Comparison of ENCODE assay signal across 11 mouse cellular contexts in genomic region chr1:92436831-92437321, GRCm38 (mm10). TPM values are rescaled to one million over a fixed set of nuclear protein-coding genes. Genes with fewer than 3 reads are reported as not detected.
DNase-seq lines count a peak whose midpoint lies in the region; ATAC-seq and TF ChIP-seq lines count a peak whose summit lies in the region.
"Had no signal": no experiment of that assay in that cellular context is flagged by ENCODE, and none has a peak within 500 bp of the region (broad histone marks: within the 10 kb centered on the region; RNA-seq: fewer than 3 reads in every experiment).

No protein-coding gene starts in this region.

- no peak; the same call in 1 of the 2 replicates for TF ChIP-seq CTCF in cerebellum, adult 2 months (IDR thresholded peaks at IDR 0.05; ENCODE audit: borderline replicate concordance, insufficient read depth, low read depth, low read length)
- peak; percentile 37; the same call in 1 of the 2 replicates for TF ChIP-seq CTCF in midbrain, postnatal 0 days (IDR thresholded peaks at IDR 0.05)

- peak; percentile 58 for ATAC-seq in forebrain, embryonic 15.5 days (replicated peaks)
- 0 out of 2 replicates have a peak, but pooled peaks have one; percentile 25 for ATAC-seq in midbrain, postnatal 0 days (ENCODE audit: low FRiP score)
- no peak for ATAC-seq in kidney, embryonic 16.5 days (ENCODE audit: low FRiP score, low TSS enrichment)

- H3K4me2 ChIP-seq in forebrain, embryonic 15.5 days (replicated peaks): no peak overlapping the region
- no peak overlapping the region for H3K4me2 ChIP-seq in midbrain, postnatal 0 days (ENCODE audit: low read depth, low read length, poor library complexity, severe bottlenecking)
- H3K4me2 ChIP-seq in kidney, embryonic 16.5 days (replicated peaks; ENCODE audit: low read depth, low read length): no peak overlapping the region

- TF ChIP-seq POLR2A in cerebellum, adult 2 months (IDR thresholded peaks at IDR 0.05; ENCODE audit: borderline replicate concordance, insufficient read depth, low read length): no peak

- no peaks in the 10 kb centered on the region for H3K27me3 ChIP-seq in cerebellum, adult 2 months (ENCODE audit: control insufficient read depth, insufficient read depth, low read length)
- no peaks in the 10 kb centered on the region for H3K27me3 ChIP-seq in forebrain, embryonic 15.5 days
- no peaks in the 10 kb centered on the region for H3K27me3 ChIP-seq in midbrain, postnatal 0 days (ENCODE audit: insufficient read depth, low read length)
- no peaks in the 10 kb centered on the region for H3K27me3 ChIP-seq in kidney, embryonic 16.5 days (ENCODE audit: insufficient read depth, low read length)

- peaks cover 13% of the 10 kb centered on the region for H3K36me3 ChIP-seq in forebrain, embryonic 15.5 days
- peaks cover 22% of the 10 kb centered on the region for H3K36me3 ChIP-seq in midbrain, postnatal 0 days (ENCODE audit: insufficient read depth, low read length)
- peaks cover 17% of the 10 kb centered on the region for H3K36me3 ChIP-seq in kidney, embryonic 16.5 days (ENCODE audit: insufficient read depth, low read length)

- peak overlapping the region; percentile 47; the same call in 1 of the 2 replicates for H3K27ac ChIP-seq in cerebellum, adult 2 months (ENCODE audit: insufficient read depth, low read length)
- H3K27ac ChIP-seq in forebrain, embryonic 15.5 days (replicated peaks): peak overlapping the region; percentile 77
- H3K27ac ChIP-seq in midbrain, postnatal 0 days (ENCODE audit: low read depth, low read length): no peak overlapping the region
- no peak overlapping the region for H3K27ac ChIP-seq in kidney, embryonic 16.5 days (ENCODE audit: low read length)

- WGBS in cerebellum, adult 2 months: 8% methylated on average over 4 of the region's 4 CpGs
- WGBS in forebrain, embryonic 15.5 days: 27% methylated on average over 4 of the region's 4 CpGs
- WGBS in midbrain, postnatal 0 days: 35% methylated on average over 4 of the region's 4 CpGs
- 62% methylated on average over 4 of the region's 4 CpGs for WGBS in kidney, embryonic 16.5 days

- H3K9ac ChIP-seq in forebrain, embryonic 15.5 days (replicated peaks): no peak overlapping the region
- H3K9ac ChIP-seq in midbrain, postnatal 0 days (replicated peaks; ENCODE audit: low read length, poor library complexity, severe bottlenecking): no peak overlapping the region
- H3K9ac ChIP-seq in kidney, embryonic 16.5 days (replicated peaks; ENCODE audit: low read length): no peak overlapping the region

- H3K4me3 ChIP-seq in cerebellum, adult 2 months (replicated peaks; ENCODE audit: insufficient read depth, low read depth, low read length): no peak overlapping the region
- H3K4me3 ChIP-seq in forebrain, embryonic 15.5 days: no peak overlapping the region
- no peak overlapping the region for H3K4me3 ChIP-seq in midbrain, postnatal 0 days (ENCODE audit: low read depth, low read length)
- H3K4me3 ChIP-seq in kidney, embryonic 16.5 days (ENCODE audit: low read length): no peak overlapping the region

- H3K9me3 ChIP-seq in forebrain, embryonic 15.5 days: no peaks in the 10 kb centered on the region
- no peaks in the 10 kb centered on the region for H3K9me3 ChIP-seq in midbrain, postnatal 0 days (ENCODE audit: low read length)
- H3K9me3 ChIP-seq in kidney, embryonic 16.5 days (ENCODE audit: low read length): no peaks in the 10 kb centered on the region
- H3K9me3 ChIP-seq: G1E had no signal

- DNase-seq in left cerebral cortex, postnatal 4 days: peak; percentile 70
- DNase-seq in left cerebral cortex, adult 18-20 months (ENCODE audit: low spot score in 2 of 2): no peak
- DNase-seq in cerebellum, adult 2 months: peak; percentile 65 to 66
- peak; percentile 37 for DNase-seq in midbrain, postnatal 0 days (ENCODE audit: low spot score)
- DNase-seq in kidney, postnatal 10 days: no peak
- DNase-seq: lung, adult 18-20 months had no signal

- peaks cover 44% of the 10 kb centered on the region for H3K4me1 ChIP-seq in cerebellum, adult 2 months (ENCODE audit: control insufficient read depth, insufficient read depth, low read length)
- H3K4me1 ChIP-seq in forebrain, embryonic 15.5 days: peaks cover 34% of the 10 kb centered on the region
- H3K4me1 ChIP-seq in midbrain, postnatal 0 days (ENCODE audit: insufficient read depth, low read length): no peaks in the 10 kb centered on the region
- no peaks in the 10 kb centered on the region for H3K4me1 ChIP-seq in kidney, embryonic 16.5 days (ENCODE audit: insufficient read depth, low read length)

- intact Hi-C loops in left cerebral cortex, postnatal 4 days (cut with DNase I): no loop called here

RNA-seq across cellular contexts. Expression of gene Ndufa10, which starts 36.8 kb away (rescaled TPM):
- 100 to 1,000 TPM; 161 to 166 TPM for total RNA-seq in left cerebral cortex, postnatal 4 days (2021)
- total RNA-seq in left cerebral cortex, adult 18-20 months (2021): 100 to 1,000 TPM; 222 to 250 TPM
- polyA plus RNA-seq in cerebellum, adult 2 months (2012; rRNA removed): 226 and 229 TPM in 2 replicates
- 258 and 266 TPM in 2 replicates for polyA plus RNA-seq in forebrain, embryonic 15.5 days (2015; fragmentation: Nextera tagmentation; extraction: Ambion mirVana)
- total RNA-seq in midbrain, postnatal 0 days (2014; rRNA removed): 168 and 219 TPM in 2 replicates
- 329 and 363 TPM in 2 replicates for polyA plus RNA-seq in midbrain, postnatal 0 days (2015; fragmentation: Nextera tagmentation; extraction: Ambion mirVana)
- 348 and 378 TPM in 2 replicates for polyA plus RNA-seq in kidney, embryonic 16.5 days (2015; fragmentation: Nextera tagmentation; extraction: Ambion mirVana)

RNA-seq across cellular contexts. Expression of gene Olfr1416, which starts 48.0 kb away (rescaled TPM):
- total RNA-seq in left cerebral cortex, postnatal 4 days (2021): not detected
- not detected for total RNA-seq in left cerebral cortex, adult 18-20 months (2021)
- polyA plus RNA-seq in cerebellum, adult 2 months (2012; rRNA removed): not detected in 2 replicates
- polyA plus RNA-seq in forebrain, embryonic 15.5 days (2015; fragmentation: Nextera tagmentation; extraction: Ambion mirVana): not detected in 2 replicates
- total RNA-seq in midbrain, postnatal 0 days (2014; rRNA removed): not detected in 2 replicates
- not detected in 2 replicates for polyA plus RNA-seq in midbrain, postnatal 0 days (2015; fragmentation: Nextera tagmentation; extraction: Ambion mirVana)
- polyA plus RNA-seq in kidney, embryonic 16.5 days (2015; fragmentation: Nextera tagmentation; extraction: Ambion mirVana): not detected in 2 replicates
- total RNA-seq: heart, adult 18-20 months; layer of hippocampus, postnatal 14 days had no signal
- polyA plus RNA-seq: G1E had no signal

RNA-seq across cellular contexts. Expression of gene Olfr1415, which starts 59.0 kb away (rescaled TPM):
- not detected for total RNA-seq in left cerebral cortex, postnatal 4 days (2021)
- not detected for total RNA-seq in left cerebral cortex, adult 18-20 months (2021)
- not detected in 2 replicates for polyA plus RNA-seq in cerebellum, adult 2 months (2012; rRNA removed)
- polyA plus RNA-seq in forebrain, embryonic 15.5 days (2015; fragmentation: Nextera tagmentation; extraction: Ambion mirVana): not detected in 2 replicates
- total RNA-seq in midbrain, postnatal 0 days (2014; rRNA removed): not detected in 2 replicates
- polyA plus RNA-seq in midbrain, postnatal 0 days (2015; fragmentation: Nextera tagmentation; extraction: Ambion mirVana): not detected in 2 replicates
- not detected in 2 replicates for polyA plus RNA-seq in kidney, embryonic 16.5 days (2015; fragmentation: Nextera tagmentation; extraction: Ambion mirVana)
- total RNA-seq: heart, adult 18-20 months; layer of hippocampus, postnatal 14 days had no signal
- polyA plus RNA-seq: G1E had no signal

Comparison
In these comparisons a context has a peak if more than half of its experiments do, and no peak if none do; other contexts are left out.
1. DNase-seq: peak in left cerebral cortex, postnatal 4 days (single experiment), cerebellum, adult 2 months (2 of 2) and midbrain, postnatal 0 days (single experiment); none in left cerebral cortex, adult 18-20 months (0 of 2) and kidney, postnatal 10 days (single experiment).
2. H3K27ac ChIP-seq: peak in cerebellum, adult 2 months (single experiment) and forebrain, embryonic 15.5 days (single experiment); none in midbrain, postnatal 0 days (single experiment) and kidney, embryonic 16.5 days (single experiment).